In genomic region chr6:37895646-37896435, GRCm38 (mm10) we compare ENCODE assay signal across 8 mouse cellular contexts. TPM values are rescaled to one million over a fixed set of nuclear protein-coding genes. Genes with fewer than 3 reads are reported as not detected.
DNase-seq lines count a peak whose midpoint lies in the region; ATAC-seq and TF ChIP-seq lines count a peak whose summit lies in the region.

No protein-coding gene starts in this region.

- H3K4me1 ChIP-seq in cerebellum, adult 2 months (ENCODE audit: control insufficient read depth, insufficient read depth, low read length) = 0 out of 2 replicates have a peak, but pooled peaks cover 3% of the 10 kb centered on the region
- 0 out of 2 replicates have a peak, but pooled peaks cover 11% of the 10 kb centered on the region for H3K4me1 ChIP-seq in heart, embryonic 11.5 days (ENCODE audit: control insufficient read depth, insufficient read depth, low read length)
- no peaks in the 10 kb centered on the region; the same call in 1 of the 2 replicates for H3K4me1 ChIP-seq in kidney, postnatal 0 days (replicated peaks; ENCODE audit: insufficient read depth, low read length)

- ATAC-seq in heart, embryonic 11.5 days (replicated peaks; ENCODE audit: insufficient number of reproducible peaks, low FRiP score, low TSS enrichment) = no peak
- ATAC-seq in kidney, postnatal 0 days (replicated peaks; ENCODE audit: low FRiP score, low read depth) = peak; percentile 52; the same call in 1 of the 2 replicates

- 72% methylated on average over 5 of the region's 5 CpGs for WGBS in cerebellum, adult 2 months
- 83% methylated on average over 5 of the region's 5 CpGs for WGBS in heart, embryonic 11.5 days (ENCODE audit: insufficient replicate concordance)
- WGBS in kidney, postnatal 0 days = 75% methylated on average over 5 of the region's 5 CpGs

- TF ChIP-seq POLR2A in cerebellum, adult 2 months (IDR thresholded peaks at IDR 0.05; ENCODE audit: borderline replicate concordance, insufficient read depth, low read length) = no peak

- H3K4me3 ChIP-seq in cerebellum, adult 2 months (replicated peaks; ENCODE audit: insufficient read depth, low read depth, low read length) = no peak overlapping the region
- no peak overlapping the region for H3K4me3 ChIP-seq in heart, embryonic 11.5 days (ENCODE audit: low read depth, low read length)
- H3K4me3 ChIP-seq in kidney, postnatal 0 days (replicated peaks; ENCODE audit: low read depth, low read length) = no peak overlapping the region

- DNase-seq in adrenal gland, adult 8-10 months = peak; percentile 11
- no peak for DNase-seq in adrenal gland, postnatal 25 days
- DNase-seq in 3T3-L1 (ENCODE audit: low read depth, low spot score) = peak; percentile 35
- DNase-seq in cerebellum, adult 2 months = peak; percentile 18 to 43
- DNase-seq in kidney, postnatal 0 days (ENCODE audit: low spot score) = peak; percentile 84
- DNase-seq in lung, postnatal 25 days (ENCODE audit: low spot score) = peak; percentile 55
- peak; percentile 73 to 80 for DNase-seq in spleen, postnatal 36 days (ENCODE audit: low spot score in 2 of 2)

- no peaks in the 10 kb centered on the region for H3K9me3 ChIP-seq in heart, embryonic 11.5 days (replicated peaks; ENCODE audit: control insufficient read depth, low read length)
- no peaks in the 10 kb centered on the region for H3K9me3 ChIP-seq in kidney, postnatal 0 days (replicated peaks; ENCODE audit: low read length)

- no peak for TF ChIP-seq CTCF in cerebellum, adult 2 months (IDR thresholded peaks at IDR 0.05; ENCODE audit: borderline replicate concordance, insufficient read depth, low read depth, low read length)
- TF ChIP-seq CTCF in kidney, postnatal 0 days (IDR thresholded peaks at IDR 0.05; ENCODE audit: low read depth) = no peak

- H3K27me3 ChIP-seq in cerebellum, adult 2 months (ENCODE audit: control insufficient read depth, insufficient read depth, low read length) = no peaks in the 10 kb centered on the region
- no peaks in the 10 kb centered on the region for H3K27me3 ChIP-seq in heart, embryonic 11.5 days (ENCODE audit: control insufficient read depth, insufficient read depth, low read length)
- H3K27me3 ChIP-seq in kidney, postnatal 0 days (ENCODE audit: insufficient read depth, low read length) = no peaks in the 10 kb centered on the region

- H3K4me2 ChIP-seq in heart, embryonic 11.5 days = no peak overlapping the region
- H3K4me2 ChIP-seq in kidney, postnatal 0 days (ENCODE audit: low read length) = no peak overlapping the region

- no peaks in the 10 kb centered on the region for H3K36me3 ChIP-seq in heart, embryonic 11.5 days (ENCODE audit: control insufficient read depth, insufficient read depth, low read length)
- no peaks in the 10 kb centered on the region for H3K36me3 ChIP-seq in kidney, postnatal 0 days (ENCODE audit: insufficient read depth, low read length)

- H3K9ac ChIP-seq in heart, embryonic 11.5 days (ENCODE audit: low read depth, low read length) = no peak overlapping the region
- no peak overlapping the region for H3K9ac ChIP-seq in kidney, postnatal 0 days (ENCODE audit: low read depth, low read length)

- H3K27ac ChIP-seq in cerebellum, adult 2 months (ENCODE audit: insufficient read depth, low read length) = no peak overlapping the region
- peak overlapping the region; percentile 31; the same call in 1 of the 2 replicates for H3K27ac ChIP-seq in heart, embryonic 11.5 days (ENCODE audit: low read depth, low read length)
- H3K27ac ChIP-seq in kidney, postnatal 0 days = peak overlapping the region; percentile 34; the same call in 1 of the 2 replicates

RNA-seq across cellular contexts. Expression of gene Trim24, which starts 25.2 kb away (rescaled TPM):
- 10 to 100 TPM; 23.7 to 56.6 (median 38.3) TPM for total RNA-seq in adrenal gland, adult 8-10 months (2022)
- total RNA-seq in adrenal gland, postnatal 25 days (2021) = 35.8 and 39.8 TPM in 2 replicates
- polyA plus RNA-seq in cerebellum, adult 2 months (2012; rRNA removed) = 19.2 and 20.2 TPM in 2 replicates
- 17.9 and 18.9 TPM in 2 replicates for polyA plus RNA-seq in heart, embryonic 11.5 days (2014; fragmentation: Nextera tagmentation; extraction: Ambion mirVana)
- polyA plus RNA-seq in kidney, postnatal 0 days (2015; fragmentation: Nextera tagmentation; extraction: Ambion mirVana) = 13.6 and 14.3 TPM in 2 replicates
